Mouse (Mus musculus) G1E (cell line): ENCODE data around the gene Pex11b. TPM values are rescaled to one million over a fixed set of nuclear protein-coding genes. Genes with fewer than 3 reads are reported as not detected.
"Not testable (repeated sequence)": the region's sequence is repeated elsewhere in the genome, so short reads cannot be mapped to it uniquely, and the experiment has no call there.

Experiments used
- ATAC-seq: 2 replicates; pipeline ENCODE4 v1.8.0; 2016; ENCODE audit warnings: mild to moderate bottlenecking; ENCODE audit not compliant: insufficient number of reproducible peaks, poor library complexity, low FRiP score, severe bottlenecking; ENCODE audit errors: extremely low read depth
- DNase-seq: peaks from one replicate; pipeline ENCODE4 v3.0.0; 2012; ENCODE audit warnings: low spot score
- H3K27me3 ChIP-seq: 2 replicates; pipeline ENCODE4 v1.6.1; 2012; ENCODE audit warnings: mild to moderate bottlenecking, low read length, inconsistent platforms; ENCODE audit not compliant: insufficient read depth
- H3K36me3 ChIP-seq: replicated peaks from 2 replicates; pipeline ENCODE3; 2012; ENCODE audit warnings: mild to moderate bottlenecking, inconsistent platforms
- H3K4me1 ChIP-seq: 2 replicates; pipeline ENCODE4 v1.6.1; 2012; ENCODE audit warnings: low read depth, low read length, inconsistent platforms, mixed read lengths; ENCODE audit not compliant: insufficient read depth
- H3K4me3 ChIP-seq: 2 replicates; pipeline ENCODE4 v1.5.1; 2012; ENCODE audit warnings: low read depth, mild to moderate bottlenecking, inconsistent platforms, low read length, moderate library complexity, mixed read lengths
- H3K9me3 ChIP-seq: replicated peaks from 2 replicates; pipeline ENCODE4 v1.6.1; 2012; ENCODE audit warnings: inconsistent platforms
- CTCF ChIP-seq: IDR thresholded peaks from 2 replicates; pipeline ENCODE4 v1.5.1; 2012; ENCODE audit warnings: low read depth, low read length, inconsistent platforms, mixed read lengths
- GATA1 ChIP-seq: IDR thresholded peaks from 2 replicates; pipeline ENCODE4 v1.6.1; 2012; ENCODE audit warnings: borderline replicate concordance, low read length, inconsistent platforms, mixed read lengths
- GATA2 ChIP-seq: IDR thresholded peaks from 2 replicates; pipeline ENCODE4 v1.6.1; 2012; ENCODE audit warnings: low read depth, low read length, inconsistent platforms, borderline replicate concordance
- POLR2AphosphoS5 ChIP-seq: IDR thresholded peaks from 2 replicates; pipeline ENCODE4 v1.6.1; 2012; ENCODE audit warnings: low read depth, low read length, inconsistent platforms; ENCODE audit not compliant: insufficient replicate concordance
- TAL1 ChIP-seq: conservative IDR thresholded peaks from 2 replicates; pipeline ENCODE4 v1.6.1; 2012; ENCODE audit warnings: low read depth, low read length, inconsistent platforms, mixed read lengths
- polyA plus RNA-seq: library from polyadenylated mRNA; stranded (reverse); fragments of >175 nt; gene quantifications from 2 replicates; pipeline ENCODE4 v1.2.3, GENCODE M21; 2012
- total RNA-seq, 2 experiments: library from RNA; stranded (forward) in 1 of 2; stranded (reverse) in 1 of 2; fragments of 200-1000 nt in 1 of 2; fragments of >200 nt in 1 of 2; fragmentation: Nextera tagmentation in 1 of 2; gene quantifications; 2 replicates each; pipeline ENCODE4 v1.2.3; 2014 to 2017

Pex11b gene
- total and polyA plus RNA-seq, 3 experiments: 4.3 to 63.0 (median 23.8) TPM

DNA sequence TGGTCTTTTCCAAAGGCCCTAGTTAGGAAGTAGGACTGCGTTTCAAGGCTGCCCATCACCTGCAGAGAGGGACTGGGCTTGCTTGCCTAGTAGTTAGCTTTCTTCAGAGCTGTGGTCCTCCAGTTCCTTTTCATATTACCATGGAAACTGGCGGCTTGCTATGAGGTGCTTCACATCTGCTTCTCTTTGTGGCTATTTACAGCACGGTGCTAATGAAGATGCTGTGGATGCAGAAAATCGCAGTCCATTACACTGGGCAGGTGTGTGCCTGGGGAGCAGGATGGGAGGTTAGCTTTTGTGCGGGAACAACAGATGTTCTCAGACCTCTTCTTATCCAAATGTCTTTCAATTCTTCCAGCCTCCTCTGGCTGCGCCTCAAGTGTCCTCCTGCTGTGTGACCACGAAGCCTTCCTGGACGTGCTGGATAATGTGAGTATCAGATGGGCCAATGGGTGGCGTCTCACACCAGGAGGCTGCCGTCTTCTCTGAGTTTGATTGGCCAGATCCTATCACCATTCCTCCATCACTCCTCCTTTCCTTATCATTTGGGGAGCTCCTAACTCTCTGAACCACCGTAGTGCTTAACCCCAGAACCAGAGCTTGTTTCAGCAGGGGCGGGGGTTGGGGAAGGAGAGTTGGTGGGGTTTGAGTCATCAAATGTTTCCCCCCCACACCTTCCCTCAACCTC, 45.2 kb downstream of the Pex11b start:
- DNase-seq (no peak), ATAC-seq (no peak)
- H3K36me3 ChIP-seq: no peaks in the 10 kb centered on the region
- peaks cover 14% of the 10 kb centered on the region for H3K4me1 ChIP-seq
- TF ChIP-seq GATA2 (no peak), POLR2AphosphoS5 (no peak), CTCF (no peak), GATA1 (no peak), TAL1 (no peak)
- H3K4me3 ChIP-seq: no peak overlapping the region
- no peaks in the 10 kb centered on the region for H3K9me3 ChIP-seq
- H3K27me3 ChIP-seq: peaks cover 39% of the 10 kb centered on the region

DNA sequence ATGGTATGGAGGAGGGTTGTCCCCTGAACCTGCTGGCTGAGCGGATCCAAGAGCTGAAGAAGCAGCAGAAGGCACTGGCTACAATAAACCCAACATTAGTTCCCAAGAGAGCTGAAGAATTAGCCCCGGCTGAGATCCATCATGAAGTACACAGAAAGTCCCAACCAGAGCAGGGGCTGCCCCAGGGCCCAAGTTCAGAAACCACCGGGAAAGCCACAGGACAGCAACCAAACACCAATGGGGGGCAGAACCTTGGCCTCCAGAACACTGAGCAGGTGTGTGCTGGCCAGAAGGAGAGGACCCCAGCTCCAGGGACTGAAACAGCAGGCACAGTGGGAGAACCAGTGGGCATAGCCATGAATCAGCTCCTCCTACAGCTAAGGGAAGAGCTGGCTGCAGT, 48.3 kb downstream of the Pex11b start:
- Histone ChIP-seq H3K27me3 (peaks cover 33% of the 10 kb centered on the region), H3K4me3 (no peak overlapping the region), H3K9me3 (no peaks in the 10 kb centered on the region), H3K4me1 (peaks cover 10% of the 10 kb centered on the region; the same call in 1 of the 2 replicates), H3K36me3 (no peaks in the 10 kb centered on the region)
- TF ChIP-seq GATA1 (no peak), TAL1 (no peak), POLR2AphosphoS5 (no peak), GATA2 (no peak), CTCF (no peak)
- ATAC-seq (no peak), DNase-seq (no peak)

DNA sequence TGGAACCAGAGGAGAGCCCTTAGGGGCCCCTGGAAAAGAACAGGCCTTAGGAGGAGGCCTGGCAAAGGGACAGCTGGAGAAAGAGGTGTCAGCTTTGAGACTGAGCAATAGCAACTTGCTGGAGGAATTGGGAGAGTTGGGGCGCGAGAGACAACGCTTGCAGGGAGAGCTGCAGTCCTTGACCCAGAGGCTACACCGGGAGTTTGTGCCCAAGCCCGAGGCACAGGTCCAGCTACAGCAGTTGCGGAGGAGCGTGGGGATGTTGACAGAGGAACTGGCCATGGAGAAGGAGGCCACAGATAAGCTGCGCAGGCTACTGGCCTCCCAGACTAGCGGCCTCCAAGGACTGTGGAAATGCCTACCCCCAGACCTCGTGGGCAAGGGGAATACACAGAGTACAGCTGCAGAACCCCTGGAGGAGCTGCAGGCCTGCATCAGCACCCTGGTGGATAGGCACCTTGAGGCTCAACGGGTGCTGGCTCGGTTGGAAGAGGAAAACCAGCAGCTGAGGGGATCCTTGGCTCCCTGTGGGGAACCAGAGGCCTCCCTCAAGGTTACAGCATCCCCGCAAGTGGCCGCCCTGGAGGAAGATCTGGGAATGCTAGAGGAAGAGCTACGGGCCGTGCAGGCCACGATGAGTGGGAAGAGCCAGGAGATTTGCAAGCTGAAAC, 49.1 kb downstream of the Pex11b start:
- Histone ChIP-seq H3K9me3 (no peaks in the 10 kb centered on the region), H3K27me3 (peaks cover 32% of the 10 kb centered on the region), H3K4me3 (no peak overlapping the region), H3K36me3 (no peaks in the 10 kb centered on the region), H3K4me1 (peaks cover 8% of the 10 kb centered on the region; the same call in 1 of the 2 replicates)
- ATAC-seq (no peak), DNase-seq (no peak)
- TF ChIP-seq POLR2AphosphoS5 (no peak), TAL1 (no peak), CTCF (no peak), GATA2 (no peak), GATA1 (no peak)

DNA sequence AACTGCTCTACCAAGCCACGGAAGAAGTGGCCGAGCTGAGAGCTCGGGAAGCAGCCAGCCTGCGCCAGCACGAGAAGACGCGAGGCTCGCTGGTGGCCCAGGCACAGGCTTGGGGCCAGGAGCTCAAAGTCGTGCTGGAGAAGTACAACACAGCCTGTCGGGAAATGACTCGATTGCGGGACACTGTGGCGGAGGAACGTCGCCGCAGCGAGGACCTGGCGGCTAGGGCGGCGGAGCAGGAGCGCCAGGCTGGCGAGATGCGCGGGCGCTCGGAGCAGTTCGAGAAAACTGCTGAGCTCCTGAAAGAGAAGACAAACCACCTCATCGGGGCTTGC, 49.6 kb downstream of the Pex11b start:
- Histone ChIP-seq H3K4me3 (no peak overlapping the region), H3K36me3 (no peaks in the 10 kb centered on the region), H3K4me1 (peaks cover 3% of the 10 kb centered on the region; the same call in 1 of the 2 replicates), H3K9me3 (no peaks in the 10 kb centered on the region), H3K27me3 (peaks cover 34% of the 10 kb centered on the region)
- ATAC-seq: no peak
- DNase-seq: no peak
- TF ChIP-seq GATA1 (no peak), GATA2 (no peak), POLR2AphosphoS5 (no peak), CTCF (no peak), TAL1 (no peak)

DNA sequence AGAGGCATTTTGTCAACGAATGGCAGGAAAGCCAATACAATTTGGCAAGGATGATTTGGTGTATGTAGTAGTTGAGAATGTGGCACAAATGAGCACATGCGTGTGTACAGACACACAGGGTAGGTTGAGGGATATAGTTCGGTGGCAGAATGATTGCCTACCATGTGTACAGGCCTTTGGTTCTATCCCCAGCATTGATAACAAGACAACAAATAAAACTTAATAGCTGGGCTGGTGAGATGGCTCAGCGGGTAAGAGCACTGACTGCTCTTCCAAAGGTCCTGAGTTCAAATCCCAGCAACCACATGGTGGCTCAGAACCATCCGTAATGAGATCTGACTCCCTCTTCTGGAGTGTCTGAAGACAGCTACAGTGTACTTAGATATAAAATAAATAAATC, 50.9 kb downstream of the Pex11b start:
- H3K27me3 ChIP-seq: peaks cover 29% of the 10 kb centered on the region
- DNase-seq, H3K9me3 ChIP-seq, H3K4me1 ChIP-seq, ATAC-seq, H3K36me3 ChIP-seq, H3K4me3 ChIP-seq: not testable (repeated sequence)

DNA sequence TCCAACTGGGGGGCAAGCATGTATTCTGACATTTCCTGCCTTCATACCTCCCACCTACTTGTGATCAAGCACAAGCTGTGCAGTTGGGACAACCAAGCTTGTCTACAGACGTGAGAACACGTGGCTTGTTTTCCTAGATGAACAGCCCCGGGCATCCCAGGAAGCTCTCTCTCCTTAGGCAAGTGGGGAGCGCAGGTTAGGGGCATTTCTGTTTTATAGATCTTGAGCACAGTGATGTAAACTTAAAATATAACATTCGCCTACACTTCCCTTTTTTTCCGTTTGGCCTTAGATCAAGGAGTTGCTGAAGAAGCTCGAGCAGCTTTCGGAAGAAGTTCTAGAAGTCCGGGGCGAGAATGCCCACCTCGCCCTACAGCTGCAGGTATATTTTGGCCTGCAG, 53.7 kb downstream of the Pex11b start:
- Histone ChIP-seq H3K27me3 (peaks cover 24% of the 10 kb centered on the region), H3K36me3 (no peaks in the 10 kb centered on the region), H3K4me1 (no peaks in the 10 kb centered on the region), H3K9me3 (no peaks in the 10 kb centered on the region), H3K4me3 (no peak overlapping the region)
- TF ChIP-seq GATA2 (no peak), TAL1 (no peak), GATA1 (no peak), POLR2AphosphoS5 (no peak), CTCF (no peak)
- no peak for DNase-seq
- no peak for ATAC-seq
